1 mouse cellular context compared by ENCODE assay signal in the genomic region with DNA sequence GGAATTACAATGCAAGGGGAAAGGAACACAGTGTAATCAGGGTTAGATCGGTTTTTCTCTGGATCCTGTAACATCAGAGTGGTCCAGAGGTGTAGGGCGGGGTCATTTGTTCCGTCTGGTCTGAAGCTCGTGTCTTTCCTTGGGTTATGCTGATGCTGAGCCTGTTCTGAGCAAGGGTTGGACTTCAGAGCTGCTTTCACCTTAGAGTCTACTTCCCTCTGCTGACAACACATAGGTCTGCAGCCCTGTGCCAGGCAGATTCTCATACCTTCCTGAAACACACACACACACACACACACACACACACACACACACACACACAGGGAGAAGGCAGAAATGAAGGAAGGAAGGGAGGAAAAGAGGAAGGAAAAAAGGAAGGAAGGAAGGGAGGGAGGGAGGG.
TF ChIP-seq lines count a peak whose summit lies in the region.

No protein-coding gene starts in this region.

TF ChIP-seq in CH12.LX, 34 proteins besides CTCF, POLR2A, EP300 and RAD21 (continued from another document):
- TF ChIP-seq ZNF384 (IDR thresholded peaks at IDR 0.05; ENCODE audit: low read depth, low read length), result no peak
- TF ChIP-seq KAT2A (IDR thresholded peaks at IDR 0.05; ENCODE audit: insufficient replicate concordance, low read length), result no peak
- no peak for TF ChIP-seq GABPA (IDR thresholded peaks at IDR 0.05; ENCODE audit: insufficient replicate concordance, low read depth, low read length)
- peak; percentile 44; the same call in 1 of the 2 replicates for TF ChIP-seq MEF2A (IDR thresholded peaks at IDR 0.05; ENCODE audit: borderline replicate concordance, low read depth, low read length)
- TF ChIP-seq NRF1 (IDR thresholded peaks at IDR 0.05; ENCODE audit: low read depth, low read length), result peak; percentile 11; the same call in 1 of the 2 replicates
- TF ChIP-seq TCF12 (IDR thresholded peaks at IDR 0.05; ENCODE audit: low read depth, low read length), result peak; percentile 29; the same call in 1 of the 2 replicates
- TF ChIP-seq MAZ (IDR thresholded peaks at IDR 0.05; ENCODE audit: low read depth, low read length), result 0 out of 2 replicates have a peak, but pooled peaks have one; percentile 49
